Mouse (Mus musculus) neural tube, embryonic 14.5 days (tissue): ENCODE data around the gene Gm42715. TPM values are rescaled to one million over a fixed set of nuclear protein-coding genes. Genes with fewer than 3 reads are reported as not detected.

Experiments
- ATAC-seq: fragments of 200-750 bp; cut with Nextera tagmentation; 2 replicates; pipeline ENCODE4 v1.8.0; 2017; ENCODE audit warnings: low read depth, mild to moderate bottlenecking, moderate TSS enrichment, moderate library complexity
- H3K27ac ChIP-seq: fragments of 300-500 bp; sonication (generic); 2 replicates; pipeline ENCODE4 v1.5.1; 2014; ENCODE audit warnings: low read depth, mild to moderate bottlenecking, control low read depth, low read length, moderate library complexity, mixed read lengths
- H3K27me3 ChIP-seq: fragments of 300-500 bp; sonication (generic); 2 replicates; pipeline ENCODE4 v1.6.1; 2014; ENCODE audit warnings: low read length; ENCODE audit not compliant: control insufficient read depth, insufficient read depth
- H3K36me3 ChIP-seq: fragments of 300-500 bp; sonication (generic); 2 replicates; pipeline ENCODE4 v1.6.1; 2014; ENCODE audit warnings: low read length, mixed read lengths; ENCODE audit not compliant: control insufficient read depth, insufficient read depth
- H3K4me1 ChIP-seq: fragments of 300-500 bp; sonication (generic); 2 replicates; pipeline ENCODE4 v1.6.1; 2014; ENCODE audit warnings: low read length; ENCODE audit not compliant: control insufficient read depth, insufficient read depth
- H3K4me2 ChIP-seq: fragments of 300-500 bp; sonication (generic); 2 replicates; pipeline ENCODE4 v1.6.1; 2014; ENCODE audit warnings: mild to moderate bottlenecking, low read depth, low read length, control low read depth
- H3K4me3 ChIP-seq: fragments of 300-500 bp; sonication (generic); 2 replicates; pipeline ENCODE4 v1.5.1; 2014; ENCODE audit warnings: low read depth, low read length, control low read depth, mixed read lengths
- H3K9ac ChIP-seq: fragments of 300-500 bp; sonication (generic); replicated peaks from 2 replicates; pipeline ENCODE4 v1.6.1; 2014; ENCODE audit warnings: low read depth, mild to moderate bottlenecking, control low read depth, low read length, mixed read lengths
- H3K9me3 ChIP-seq: fragments of 300-500 bp; sonication (generic); 2 replicates; pipeline ENCODE4 v1.6.1; 2016; ENCODE audit warnings: low read length; ENCODE audit not compliant: control insufficient read depth
- WGBS: fragments of 180-500 bp; shearing (Covaris S2); extraction: QIAGEN DNeasy Blood & Tissue Kit; methylation state at CpG from one replicate; pipeline ENCODE4 v1.1.7; 2014; 5-methylcytosine and 5-hydroxymethylcytosine counted together
- polyA plus RNA-seq: library from polyadenylated mRNA; unstranded; fragments of >200 nt; fragmentation: Nextera tagmentation; extraction: Ambion mirVana; gene quantifications from 2 replicates; pipeline ENCODE4 v1.2.1, GENCODE M21; 2014

Gene Gm42715
- polyA plus RNA-seq, 1 experiment from 2014 or later: 19.7 TPM

DNA sequence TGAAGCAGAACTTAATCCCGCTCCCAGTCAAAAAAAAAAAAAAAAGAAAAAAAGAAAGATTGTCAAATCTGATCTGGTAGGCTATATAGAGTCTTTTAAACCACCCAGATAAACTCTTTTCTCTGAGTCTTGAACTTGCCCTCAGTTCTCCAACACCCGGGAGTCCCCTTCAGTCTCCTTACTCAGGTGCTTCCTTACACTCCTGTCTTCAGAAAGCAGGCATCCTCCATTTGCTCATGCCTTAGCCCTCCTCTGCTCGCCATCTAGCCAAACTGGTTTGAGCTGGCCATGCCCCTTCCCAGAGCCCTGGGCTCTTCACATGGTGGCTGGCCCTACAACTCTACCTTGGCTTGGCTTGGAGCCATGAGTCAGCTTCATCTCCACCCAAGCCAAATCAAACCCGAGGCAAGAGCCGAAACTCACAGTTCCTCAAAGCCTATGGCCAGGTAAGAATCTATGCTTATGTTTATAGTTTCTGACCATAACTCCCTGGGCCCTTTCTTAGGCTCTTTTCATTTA is 42.0 kb downstream of the Gm42715 start, which contains the start of gene Tmem265:
Gene Tmem265, plus strand, starts transcription at position 51 of the 519 bp plus-strand sequence.
- Histone ChIP-seq H3K36me3 (peaks cover 52% of the 10 kb centered on the region), H3K27me3 (no peaks in the 10 kb centered on the region), H3K9ac (no peak within 1 kb of the TSS), H3K4me1 (no peaks in the 10 kb centered on the region), H3K4me2 (no peak within 1 kb of the TSS), H3K27ac (no peak within 1 kb of the TSS), H3K9me3 (no peaks in the 10 kb centered on the region), H3K4me3 (no peak within 1 kb of the TSS)
- no peak for ATAC-seq
- WGBS: 91% methylated on average over 5 of the region's 5 CpGs

GRCm38 (mm10) chr7:127564381-127565150 is 45.2 kb downstream of the Gm42715 start:
- WGBS: 77% methylated on average over 6 of the region's 6 CpGs
- H3K4me2 ChIP-seq: no peak overlapping the region
- H3K9ac ChIP-seq: no peak overlapping the region
- no peak overlapping the region for H3K4me3 ChIP-seq
- peaks cover 32% of the 10 kb centered on the region for H3K36me3 ChIP-seq
- H3K4me1 ChIP-seq: no peaks in the 10 kb centered on the region
- no peaks in the 10 kb centered on the region for H3K27me3 ChIP-seq
- no peak for ATAC-seq
- H3K27ac ChIP-seq: no peak overlapping the region
- no peaks in the 10 kb centered on the region for H3K9me3 ChIP-seq

- Histone ChIP-seq H3K27ac (peak within 1 kb of the TSS; percentile 71), H3K4me2 (peak within 1 kb of the TSS; percentile 87), H3K9me3 (no peaks in the 10 kb centered on the region), H3K4me1 (peaks cover 17% of the 10 kb centered on the region), H3K27me3 (no peaks in the 10 kb centered on the region), H3K36me3 (peaks cover 7% of the 10 kb centered on the region; the same call in 1 of the 2 replicates), H3K9ac (peak within 1 kb of the TSS; percentile 61), H3K4me3 (peak within 1 kb of the TSS; percentile 63)
- under 1% methylated on average over 17 of the region's 17 CpGs for WGBS
- peak; percentile 98 for ATAC-seq
Measured at GRCm38 (mm10) chr7:127572895-127573471, 53.6 kb downstream of the Gm42715 start, which contains the start of gene Phkg2. TSS of gene Phkg2 (plus strand) at chr7:127573340.

GRCm38 (mm10) chr7:127573503-127574008 is 54.2 kb downstream of the Gm42715 start:
- Histone ChIP-seq H3K27ac (peak overlapping the region; percentile 60), H3K9ac (peak overlapping the region; percentile 61), H3K9me3 (no peaks in the 10 kb centered on the region), H3K4me3 (peak overlapping the region; percentile 63), H3K36me3 (peaks cover 5% of the 10 kb centered on the region; the same call in 1 of the 2 replicates), H3K4me2 (peak overlapping the region; percentile 87), H3K4me1 (peaks cover 17% of the 10 kb centered on the region), H3K27me3 (no peaks in the 10 kb centered on the region)
- peak; percentile 69; the same call in 1 of the 2 replicates for ATAC-seq
- WGBS: under 1% methylated on average over 27 of the region's 28 CpGs

- Histone ChIP-seq H3K27me3 (no peaks in the 10 kb centered on the region), H3K36me3 (peaks cover 5% of the 10 kb centered on the region; the same call in 1 of the 2 replicates), H3K9me3 (no peaks in the 10 kb centered on the region), H3K27ac (no peak overlapping the region), H3K4me3 (peak overlapping the region; percentile 63), H3K4me1 (peaks cover 17% of the 10 kb centered on the region), H3K4me2 (peak overlapping the region; percentile 87), H3K9ac (peak overlapping the region; percentile 61; the same call in 1 of the 2 replicates)
- 23% methylated on average over 7 of the region's 7 CpGs for WGBS
- ATAC-seq: no peak
Measured at GRCm38 (mm10) chr7:127574115-127574514, 54.7 kb downstream of the Gm42715 start.

GRCm38 (mm10) chr7:127583260-127583659 is 63.9 kb downstream of the Gm42715 start:
- no peak for ATAC-seq
- Histone ChIP-seq H3K4me3 (no peak overlapping the region), H3K36me3 (peaks cover 28% of the 10 kb centered on the region), H3K9me3 (no peaks in the 10 kb centered on the region), H3K27me3 (no peaks in the 10 kb centered on the region), H3K27ac (no peak overlapping the region), H3K4me1 (peaks cover 8% of the 10 kb centered on the region), H3K9ac (no peak overlapping the region), H3K4me2 (no peak overlapping the region)
- WGBS: 95% methylated on average over 6 of the region's 6 CpGs

- H3K9me3 ChIP-seq: no peaks in the 10 kb centered on the region
- H3K4me2 ChIP-seq: no peak overlapping the region
- WGBS: 84% methylated on average over 7 of the region's 7 CpGs
- no peaks in the 10 kb centered on the region for H3K27me3 ChIP-seq
- H3K27ac ChIP-seq: no peak overlapping the region
- no peak overlapping the region for H3K9ac ChIP-seq
- peaks cover 15% of the 10 kb centered on the region for H3K4me1 ChIP-seq
- ATAC-seq: no peak
- H3K4me3 ChIP-seq: no peak overlapping the region
- peaks cover 28% of the 10 kb centered on the region for H3K36me3 ChIP-seq
Measured at GRCm38 (mm10) chr7:127585031-127585430, 65.6 kb downstream of the Gm42715 start.

DNA sequence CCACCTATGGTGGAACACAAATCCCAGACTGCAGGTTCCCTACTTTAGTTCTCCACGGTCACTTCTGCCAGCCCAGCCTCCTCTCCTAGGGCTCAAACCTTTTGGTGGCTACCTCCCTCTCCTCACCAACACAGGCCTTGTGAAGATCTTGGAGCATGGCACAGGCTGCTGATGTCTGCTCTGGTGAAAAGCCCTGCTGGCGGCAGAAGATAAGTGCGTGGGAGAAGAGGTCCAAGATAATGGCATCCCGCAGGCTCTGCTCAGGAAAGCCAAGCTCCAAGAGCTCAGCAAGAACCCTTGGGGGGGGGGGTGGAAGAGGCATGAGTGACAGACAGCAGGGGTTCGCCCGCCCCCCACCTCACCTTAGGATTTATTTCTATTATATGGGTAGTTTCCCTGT is 66.8 kb downstream of the Gm42715 start:
- H3K27me3 ChIP-seq: no peaks in the 10 kb centered on the region
- no peak overlapping the region for H3K4me2 ChIP-seq
- H3K4me1 ChIP-seq: peaks cover 15% of the 10 kb centered on the region
- no peak overlapping the region for H3K27ac ChIP-seq
- H3K9ac ChIP-seq: no peak overlapping the region
- ATAC-seq: no peak
- WGBS: over 99% methylated on average over 6 of the region's 6 CpGs
- H3K36me3 ChIP-seq: peaks cover 28% of the 10 kb centered on the region
- H3K4me3 ChIP-seq: no peak overlapping the region
- no peaks in the 10 kb centered on the region for H3K9me3 ChIP-seq
